Mouse (Mus musculus): ENCODE measurements around the gene Kctd17.

DNA sequence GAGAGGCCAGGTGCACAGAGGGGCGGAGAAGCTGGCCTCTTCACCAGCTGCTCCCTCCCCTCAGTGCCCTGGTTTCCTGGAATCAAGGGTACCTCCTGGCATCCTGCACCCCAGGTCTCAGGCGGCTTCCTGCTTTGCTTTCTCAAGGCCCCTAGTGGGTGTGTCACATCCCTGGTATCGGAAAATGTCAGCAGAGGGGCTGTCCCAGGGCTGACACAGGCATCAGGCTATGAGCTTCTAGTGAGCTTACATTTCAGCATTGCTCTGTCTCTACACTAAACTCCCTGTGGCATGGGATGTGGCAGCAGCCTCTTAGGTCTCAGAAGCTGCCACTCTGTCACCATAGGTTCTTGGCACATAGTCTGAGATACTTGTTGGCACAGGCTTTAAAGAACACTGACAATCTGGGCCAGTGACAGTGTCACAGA is 47.3 kb downstream of the Kctd17 start:
- TF ChIP-seq CTCF (IDR thresholded peaks at IDR 0.05; ENCODE audit: insufficient read depth, low read length), result no peak
- no peak for TF ChIP-seq POLR2A (IDR thresholded peaks at IDR 0.05; ENCODE audit: borderline replicate concordance, extremely low read depth, low read depth, low read length)

Measured in lung, adult 2 months (tissue).